Mouse (Mus musculus): ENCODE data around the gene Dact2. TPM values are rescaled to one million over a fixed set of nuclear protein-coding genes. Genes with fewer than 3 reads are reported as not detected.

The Dact2 gene
- polyA plus RNA-seq, 1 experiment from 2014 or later: 2.6 TPM

GRCm38 (mm10) chr17:14232629-14233028 lies 28.5 kb upstream of the Dact2 start:
- Histone ChIP-seq H3K4me2 (replicated peaks; ENCODE audit: low read depth, low read length) (no peak overlapping the region), H3K4me1 (ENCODE audit: insufficient read depth, low read depth, low read length) (no peaks in the 10 kb centered on the region), H3K4me3 (ENCODE audit: low read depth, low read length) (no peak overlapping the region), H3K27me3 (replicated peaks; ENCODE audit: insufficient read depth, low read length) (no peaks in the 10 kb centered on the region), H3K9me3 (ENCODE audit: low read length) (no peaks in the 10 kb centered on the region), H3K27ac (ENCODE audit: low read length) (no peak overlapping the region), H3K36me3 (ENCODE audit: insufficient read depth, low read length) (no peaks in the 10 kb centered on the region), H3K9ac (replicated peaks; ENCODE audit: low read depth) (no peak overlapping the region)
- TF ChIP-seq CTCF (IDR thresholded peaks at IDR 0.05) (peak; percentile 90), EP300 (IDR thresholded peaks at IDR 0.05) (no peak)
- peak; percentile 89 for DNase-seq (ENCODE audit: low spot score)
- ATAC-seq: peak; percentile 57
- 40% methylated on average over 3 of the region's 3 CpGs for WGBS

- TF ChIP-seq CTCF (IDR thresholded peaks at IDR 0.05) (no peak), EP300 (IDR thresholded peaks at IDR 0.05) (no peak)
- H3K9me3 ChIP-seq (ENCODE audit: low read length): no peaks in the 10 kb centered on the region
- WGBS: 10% methylated on average over 13 of the region's 13 CpGs
- H3K36me3 ChIP-seq (ENCODE audit: insufficient read depth, low read length): no peaks in the 10 kb centered on the region
- DNase-seq (ENCODE audit: low spot score) (no peak), ATAC-seq (no peak)
- H3K4me1 ChIP-seq (ENCODE audit: insufficient read depth, low read depth, low read length): no peaks in the 10 kb centered on the region
- no peak overlapping the region for H3K9ac ChIP-seq (replicated peaks; ENCODE audit: low read depth)
- no peak overlapping the region for H3K4me3 ChIP-seq (ENCODE audit: low read depth, low read length)
- H3K4me2 ChIP-seq (replicated peaks; ENCODE audit: low read depth, low read length): no peak overlapping the region
- no peak overlapping the region for H3K27ac ChIP-seq (ENCODE audit: low read length)
- no peaks in the 10 kb centered on the region for H3K27me3 ChIP-seq (replicated peaks; ENCODE audit: insufficient read depth, low read length)
These were observed 26.8 kb upstream of the Dact2 start for GRCm38 (mm10) chr17:14230698-14231430.

- no peaks in the 10 kb centered on the region for H3K36me3 ChIP-seq (ENCODE audit: insufficient read depth, low read length)
- no peak overlapping the region for H3K27ac ChIP-seq (ENCODE audit: low read length)
- H3K4me1 ChIP-seq (ENCODE audit: insufficient read depth, low read depth, low read length): no peaks in the 10 kb centered on the region
- H3K4me3 ChIP-seq (ENCODE audit: low read depth, low read length): no peak overlapping the region
- WGBS: 63% methylated on average over 4 of the region's 4 CpGs
- no peak overlapping the region for H3K9ac ChIP-seq (replicated peaks; ENCODE audit: low read depth)
- no peak for DNase-seq (ENCODE audit: low spot score)
- no peaks in the 10 kb centered on the region for H3K9me3 ChIP-seq (ENCODE audit: low read length)
- H3K4me2 ChIP-seq (replicated peaks; ENCODE audit: low read depth, low read length): no peak overlapping the region
- TF ChIP-seq EP300 (IDR thresholded peaks at IDR 0.05) (no peak), CTCF (IDR thresholded peaks at IDR 0.05) (no peak)
- no peak for ATAC-seq
- no peaks in the 10 kb centered on the region for H3K27me3 ChIP-seq (replicated peaks; ENCODE audit: insufficient read depth, low read length)
These were observed 24.3 kb upstream of the Dact2 start for GRCm38 (mm10) chr17:14228381-14228780.

- no peaks in the 10 kb centered on the region for H3K27me3 ChIP-seq (replicated peaks; ENCODE audit: insufficient read depth, low read length)
These were observed 23.5 kb upstream of the Dact2 start for GRCm38 (mm10) chr17:14227601-14228000.

GRCm38 (mm10) chr17:14226778-14227177 lies 22.7 kb upstream of the Dact2 start:
- Histone ChIP-seq H3K27me3 (replicated peaks; ENCODE audit: insufficient read depth, low read length) (no peaks in the 10 kb centered on the region), H3K36me3 (ENCODE audit: insufficient read depth, low read length) (no peaks in the 10 kb centered on the region), H3K4me1 (ENCODE audit: insufficient read depth, low read depth, low read length) (no peaks in the 10 kb centered on the region), H3K27ac (ENCODE audit: low read length) (no peak overlapping the region), H3K9me3 (ENCODE audit: low read length) (no peaks in the 10 kb centered on the region), H3K4me2 (replicated peaks; ENCODE audit: low read depth, low read length) (no peak overlapping the region), H3K4me3 (ENCODE audit: low read depth, low read length) (no peak overlapping the region), H3K9ac (replicated peaks; ENCODE audit: low read depth) (no peak overlapping the region)
- DNase-seq (ENCODE audit: low spot score) (no peak), ATAC-seq (no peak)
- TF ChIP-seq CTCF (IDR thresholded peaks at IDR 0.05) (no peak), EP300 (IDR thresholded peaks at IDR 0.05) (no peak)
- WGBS: 21% methylated on average over 4 of the region's 4 CpGs

More at GRCm38 (mm10) chr17:14227601-14228000, 23.5 kb upstream of the Dact2 start:
- H3K27ac ChIP-seq (ENCODE audit: low read length): no peak overlapping the region
- H3K36me3 ChIP-seq (ENCODE audit: insufficient read depth, low read length): no peaks in the 10 kb centered on the region
- no peak overlapping the region for H3K4me3 ChIP-seq (ENCODE audit: low read depth, low read length)
- no peak overlapping the region for H3K4me2 ChIP-seq (replicated peaks; ENCODE audit: low read depth, low read length)
- TF ChIP-seq CTCF (IDR thresholded peaks at IDR 0.05) (no peak), EP300 (IDR thresholded peaks at IDR 0.05) (no peak)
- no peaks in the 10 kb centered on the region for H3K9me3 ChIP-seq (ENCODE audit: low read length)
- ATAC-seq (no peak), DNase-seq (ENCODE audit: low spot score) (no peak)
- H3K4me1 ChIP-seq (ENCODE audit: insufficient read depth, low read depth, low read length): no peaks in the 10 kb centered on the region
- 25% methylated on average over 6 of the region's 6 CpGs for WGBS
- H3K9ac ChIP-seq (replicated peaks; ENCODE audit: low read depth): no peak overlapping the region

GRCm38 (mm10) chr17:14225982-14226652 lies 22.0 kb upstream of the Dact2 start:
- DNase-seq (ENCODE audit: low spot score) (no peak), ATAC-seq (no peak)

More at GRCm38 (mm10) chr17:14225982-14226652, 22.0 kb upstream of the Dact2 start:
- 57% methylated on average over 9 of the region's 9 CpGs for WGBS
- no peak overlapping the region for H3K4me2 ChIP-seq (replicated peaks; ENCODE audit: low read depth, low read length)
- H3K27ac ChIP-seq (ENCODE audit: low read length): no peak overlapping the region
- H3K9me3 ChIP-seq (ENCODE audit: low read length): no peaks in the 10 kb centered on the region
- TF ChIP-seq EP300 (IDR thresholded peaks at IDR 0.05) (no peak), CTCF (IDR thresholded peaks at IDR 0.05) (no peak)
- H3K4me3 ChIP-seq (ENCODE audit: low read depth, low read length): no peak overlapping the region
- no peak overlapping the region for H3K9ac ChIP-seq (replicated peaks; ENCODE audit: low read depth)
- H3K4me1 ChIP-seq (ENCODE audit: insufficient read depth, low read depth, low read length): no peaks in the 10 kb centered on the region
- no peaks in the 10 kb centered on the region for H3K36me3 ChIP-seq (ENCODE audit: insufficient read depth, low read length)
- H3K27me3 ChIP-seq (replicated peaks; ENCODE audit: insufficient read depth, low read length): no peaks in the 10 kb centered on the region

All from lung, postnatal 0 days (tissue).